Mouse (Mus musculus) c-Kit-positive CD71-negative TER-119-negative erythroid progenitor cells, embryonic 14.5 days (primary cell): Measurements from ENCODE around the gene Fam50b.

Experiments used
- DNase-seq: peaks from one replicate; pipeline ENCODE4 v3.0.0-alpha.2; 2013; ENCODE audit warnings: low read depth

Gene Fam50b

DNA sequence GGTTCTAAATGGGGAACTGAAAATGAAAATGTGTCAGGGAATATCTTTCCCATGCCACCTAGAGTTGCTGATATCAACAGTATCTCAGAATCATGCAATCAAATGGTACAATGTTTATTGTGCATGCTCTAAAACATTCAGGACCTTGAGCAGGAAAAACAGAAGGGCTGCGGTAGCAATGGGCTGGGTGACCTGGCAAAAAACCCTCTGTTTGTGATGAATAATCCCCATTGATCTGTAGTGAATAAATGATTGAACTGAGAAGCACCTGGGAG lies 4.0 kb downstream of the Fam50b start:
- no peak for DNase-seq

DNA sequence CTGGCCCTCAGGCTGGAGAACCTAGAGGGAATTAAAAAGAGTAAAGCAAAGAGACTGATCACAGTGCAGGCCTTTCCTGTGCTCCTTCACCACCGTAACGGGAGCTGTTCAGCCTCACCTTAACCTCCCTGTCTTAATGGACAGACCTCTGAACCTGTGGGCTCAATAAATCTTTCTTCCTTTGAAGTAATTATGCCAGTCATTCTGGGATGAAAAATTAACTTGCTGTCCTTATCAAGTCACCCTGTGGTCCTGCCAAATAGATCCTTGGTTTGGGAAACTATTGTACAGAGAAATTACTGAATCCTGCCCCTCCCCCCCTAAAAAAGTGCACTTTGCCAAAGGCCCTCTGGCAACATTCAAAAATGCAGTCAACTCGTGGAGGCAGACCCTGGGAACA lies 4.4 kb downstream of the Fam50b start:
- DNase-seq: no peak

DNA sequence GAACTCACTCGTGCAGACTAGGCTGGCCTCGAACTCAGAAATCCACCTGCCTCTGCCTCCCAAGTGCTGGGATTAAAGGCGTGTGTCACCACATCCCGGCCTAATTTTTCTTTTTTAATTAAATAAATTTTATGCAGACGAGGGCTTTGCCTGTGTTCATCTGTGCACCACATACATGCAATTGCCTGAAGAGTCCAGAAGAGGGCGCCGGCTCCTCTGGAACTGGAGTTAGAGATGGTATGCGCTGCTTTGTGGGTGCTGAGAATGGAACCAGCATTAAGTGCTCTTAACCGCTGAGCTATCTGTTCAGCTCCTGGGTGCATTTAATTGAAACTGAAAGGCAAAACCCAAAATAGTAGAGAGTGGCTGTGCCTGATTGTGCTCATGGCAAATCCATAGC lies 6.6 kb downstream of the Fam50b start:
- DNase-seq: no peak

DNA sequence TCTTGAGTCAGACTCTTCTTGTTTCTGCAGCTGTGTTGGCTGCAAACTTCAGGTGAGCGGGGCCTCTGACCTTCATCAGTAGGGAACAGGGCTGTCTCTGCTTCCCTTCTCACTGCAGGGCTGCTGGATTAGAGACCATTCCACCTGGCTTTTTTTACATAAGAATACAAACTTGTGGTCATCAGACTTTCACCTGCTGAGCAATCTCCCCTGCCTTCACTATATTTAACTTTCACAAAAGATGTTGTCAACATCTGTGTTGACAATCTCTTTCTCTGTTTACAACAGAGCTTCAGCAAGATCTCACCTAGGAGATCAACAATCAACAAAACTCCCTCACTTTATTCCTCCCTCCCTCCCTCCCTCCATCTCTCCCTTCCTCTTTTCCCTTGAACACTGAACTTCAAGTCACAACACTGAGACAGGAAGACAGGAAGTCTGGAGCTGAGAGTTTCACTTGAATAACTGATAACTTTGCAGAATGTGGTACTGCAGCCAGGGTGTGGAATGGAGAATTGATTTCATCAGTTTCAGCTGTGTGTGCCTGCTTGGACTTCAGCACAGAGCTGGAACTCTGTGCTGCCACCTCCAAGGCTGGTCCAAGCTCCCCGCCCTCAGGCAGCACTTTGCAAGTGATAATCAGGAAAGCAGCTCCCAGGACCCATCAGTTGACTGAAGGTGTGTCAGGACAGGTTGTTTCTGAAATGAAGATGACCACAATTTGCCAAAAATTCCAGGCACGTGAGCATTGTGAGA lies 7.3 kb downstream of the Fam50b start:
- no peak for DNase-seq

DNA sequence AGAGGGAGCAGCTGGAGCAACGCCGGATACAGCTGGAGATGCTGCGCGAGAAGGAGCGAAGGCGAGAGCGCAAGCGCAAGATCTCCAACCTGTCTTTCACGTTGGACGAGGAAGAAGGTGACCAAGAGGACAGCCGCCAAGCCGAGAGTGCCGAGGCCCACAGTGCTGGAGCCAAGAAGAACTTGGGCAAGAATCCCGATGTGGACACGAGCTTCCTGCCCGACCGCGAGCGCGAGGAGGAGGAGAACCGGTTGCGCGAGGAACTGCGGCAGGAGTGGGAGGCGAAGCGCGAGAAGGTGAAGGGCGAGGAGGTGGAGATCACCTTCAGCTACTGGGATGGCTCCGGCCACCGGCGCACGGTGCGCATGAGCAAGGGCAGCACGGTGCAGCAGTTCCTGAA lies 12.2 kb downstream of the Fam50b start:
- DNase-seq: no peak

DNA sequence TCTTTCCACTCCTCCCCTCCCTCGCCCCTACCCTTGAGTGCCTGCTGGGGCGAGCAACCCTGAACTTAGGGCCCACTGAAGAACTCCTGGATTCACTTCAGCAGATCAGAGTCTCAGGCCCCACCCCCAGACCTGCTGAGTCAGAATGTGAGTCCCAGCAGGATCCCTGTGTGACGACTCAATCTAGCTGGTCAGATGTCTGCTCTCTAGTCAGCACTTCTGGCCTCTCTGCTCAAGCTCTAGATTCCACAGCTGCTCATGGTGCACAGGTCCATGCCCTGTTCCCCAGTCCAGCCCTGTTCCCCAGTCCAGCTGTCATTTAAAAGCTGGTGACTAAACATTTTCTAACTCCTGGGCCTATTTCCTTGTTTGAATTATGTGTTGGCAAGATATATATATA lies 13.9 kb downstream of the Fam50b start:
- DNase-seq: no peak

DNA sequence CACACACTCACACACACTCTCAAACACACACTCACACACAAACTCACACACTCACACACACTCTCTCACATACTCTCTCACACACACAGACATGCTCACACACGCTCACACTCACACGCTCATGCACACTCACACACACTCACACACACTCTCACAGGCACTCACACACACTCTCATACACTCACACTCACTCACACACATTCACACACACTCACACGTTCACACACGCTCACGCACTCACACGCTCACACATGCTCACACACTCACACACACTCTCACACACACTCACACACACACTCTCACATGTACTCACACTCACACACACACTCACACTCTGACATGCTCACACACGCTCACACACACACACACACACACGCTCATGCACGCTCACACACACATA lies 24.6 kb downstream of the Fam50b start:
- no peak for DNase-seq

DNA sequence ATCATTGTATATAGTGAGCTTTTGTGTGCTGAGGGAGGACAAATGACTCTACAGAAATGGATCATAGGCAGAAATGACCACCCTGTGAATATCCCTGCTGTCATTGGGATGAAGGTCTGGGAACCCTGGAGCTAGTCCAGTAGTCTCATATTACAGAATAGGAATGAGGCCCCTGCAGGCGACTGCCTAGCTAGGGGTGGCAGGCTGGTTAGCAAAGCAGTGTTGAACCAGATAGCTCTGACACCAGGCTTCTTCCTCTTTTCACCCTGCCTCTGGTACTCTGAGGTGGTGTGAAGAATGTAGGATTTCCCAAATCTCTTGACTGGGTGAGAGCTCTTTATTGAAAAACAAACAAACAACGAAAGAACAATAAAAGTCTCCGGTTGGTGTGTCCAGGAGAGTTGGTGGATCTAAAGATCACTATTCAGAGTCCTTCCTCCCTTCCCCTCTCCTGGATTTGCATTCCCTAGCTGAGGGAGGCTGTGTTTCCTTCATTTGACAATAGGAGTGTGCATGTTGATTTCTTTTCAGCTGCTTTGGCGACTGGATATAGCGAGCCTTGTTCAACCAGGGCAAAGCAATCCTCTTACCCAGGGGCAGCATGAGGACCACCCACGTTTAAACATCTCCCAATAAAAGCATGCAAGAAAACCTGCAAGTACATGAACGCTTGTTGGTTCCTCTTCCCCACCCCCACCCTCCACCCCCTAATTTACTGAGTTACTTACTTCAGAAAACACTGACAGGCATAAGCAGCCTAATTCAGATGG lies 26.1 kb downstream of the Fam50b start:
- no peak for DNase-seq

DNA sequence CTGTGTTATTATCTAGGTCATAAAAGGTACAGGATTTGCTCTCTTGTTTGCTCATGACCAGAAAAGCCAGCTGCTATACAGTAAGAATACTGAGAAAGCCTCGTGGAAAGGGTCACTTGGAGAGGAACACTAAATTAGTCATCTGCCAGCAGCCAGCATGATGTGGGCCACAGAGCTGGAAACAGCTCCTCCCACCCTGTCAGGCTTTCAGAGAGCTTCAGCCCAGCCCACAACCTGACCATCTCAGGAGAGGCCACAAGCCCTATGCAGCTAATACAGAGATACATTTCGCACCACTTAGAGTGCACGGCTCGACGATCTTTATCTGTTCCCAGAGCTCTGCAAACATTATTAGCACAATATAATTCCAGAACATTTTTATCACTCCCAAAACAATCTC lies 27.5 kb downstream of the Fam50b start:
- no peak for DNase-seq

DNA sequence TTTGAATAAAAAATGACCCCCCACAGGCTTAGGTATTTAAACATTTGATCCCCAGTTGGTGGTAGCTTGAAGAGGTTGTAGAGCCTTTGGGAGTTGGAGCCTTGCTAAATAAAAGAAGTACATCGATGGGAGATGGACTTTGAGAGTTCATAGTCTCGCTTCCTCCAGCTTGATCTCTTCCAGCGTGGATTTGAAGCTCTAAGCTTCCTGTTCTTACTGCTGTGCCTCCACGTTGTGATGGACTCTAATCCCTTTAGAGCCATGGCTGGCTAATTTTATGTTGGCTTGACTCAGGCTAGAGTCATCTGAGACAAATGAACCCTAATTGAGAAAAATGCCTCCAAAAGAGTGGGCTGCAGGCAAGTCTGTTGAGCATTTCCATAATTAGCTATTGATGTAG lies 28.2 kb downstream of the Fam50b start:
- no peak for DNase-seq

DNA sequence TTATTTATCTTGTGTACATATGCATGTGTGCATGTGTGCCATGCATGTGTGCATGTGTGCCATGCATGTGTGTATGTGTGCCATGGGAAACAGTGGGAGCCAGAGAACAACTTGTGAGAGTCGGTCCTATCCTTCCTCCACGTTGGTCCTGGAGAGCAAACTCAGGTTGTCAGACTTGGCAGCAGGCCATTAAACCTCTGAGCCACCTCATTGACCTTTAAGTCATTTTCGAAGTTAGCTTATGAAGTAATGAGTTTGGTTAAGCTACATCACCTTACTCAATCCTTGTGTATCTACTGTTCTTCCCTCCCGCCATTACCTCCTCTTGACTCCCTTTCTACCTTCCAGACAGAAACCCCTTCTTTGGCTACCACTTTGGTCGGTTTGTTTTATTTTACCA lies 30.6 kb downstream of the Fam50b start:
- no peak for DNase-seq

DNA sequence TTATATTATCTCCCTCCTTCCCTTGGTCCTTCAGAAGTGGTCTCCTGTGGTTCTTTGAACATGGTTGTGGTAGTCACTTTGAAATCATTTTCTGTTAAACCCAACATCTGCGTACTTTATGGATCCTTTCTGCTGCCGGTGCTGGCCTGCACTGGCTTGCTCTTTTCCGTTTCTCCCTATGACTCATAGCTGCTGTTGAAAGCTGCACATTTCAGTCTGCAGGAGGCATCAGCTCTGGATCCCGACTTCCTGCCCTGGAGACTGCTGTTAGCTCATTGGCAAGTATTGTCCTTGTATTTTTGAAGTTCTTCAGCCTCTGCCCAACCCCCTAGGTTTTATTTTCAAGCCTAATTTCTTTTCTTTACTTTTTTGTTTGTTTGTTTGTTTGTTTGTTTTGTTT lies 31.9 kb downstream of the Fam50b start:
- no peak for DNase-seq

DNA sequence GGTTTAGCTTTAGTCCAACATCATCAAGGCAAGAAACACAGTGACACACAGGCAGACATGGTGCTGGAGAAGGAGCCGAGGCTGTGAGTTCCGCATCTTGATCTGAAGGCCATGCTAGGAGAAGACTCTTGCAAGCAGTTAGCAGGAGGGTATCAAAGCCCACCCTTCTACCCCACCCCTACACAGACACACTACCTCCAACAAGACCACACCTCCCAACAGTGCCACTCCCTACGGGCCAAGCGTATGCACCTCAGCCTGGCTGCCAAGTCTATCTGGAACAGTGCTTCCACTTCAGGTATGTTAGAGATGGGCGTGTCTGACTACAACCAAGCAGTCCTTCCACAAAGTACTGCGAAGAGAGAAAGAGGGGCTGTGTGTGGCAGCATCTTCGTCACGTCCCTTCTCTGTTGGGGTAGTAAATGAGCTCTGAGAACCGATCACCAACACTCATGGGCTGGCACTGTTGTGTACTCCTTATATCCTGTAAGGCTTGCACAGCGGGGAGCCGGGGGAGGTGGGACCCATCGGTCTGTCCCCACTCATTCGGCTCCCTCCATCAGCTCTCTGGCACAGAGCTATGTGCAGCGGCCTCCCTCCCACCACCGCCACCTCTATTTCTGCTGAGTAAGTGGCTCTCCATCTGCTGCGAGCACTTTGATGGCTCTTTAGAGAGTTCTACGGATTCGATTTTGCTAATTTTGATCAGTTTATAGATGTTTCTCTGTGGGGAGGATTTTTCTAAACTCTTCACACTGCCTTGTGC lies 33.1 kb downstream of the Fam50b start:
- DNase-seq: no peak

DNA sequence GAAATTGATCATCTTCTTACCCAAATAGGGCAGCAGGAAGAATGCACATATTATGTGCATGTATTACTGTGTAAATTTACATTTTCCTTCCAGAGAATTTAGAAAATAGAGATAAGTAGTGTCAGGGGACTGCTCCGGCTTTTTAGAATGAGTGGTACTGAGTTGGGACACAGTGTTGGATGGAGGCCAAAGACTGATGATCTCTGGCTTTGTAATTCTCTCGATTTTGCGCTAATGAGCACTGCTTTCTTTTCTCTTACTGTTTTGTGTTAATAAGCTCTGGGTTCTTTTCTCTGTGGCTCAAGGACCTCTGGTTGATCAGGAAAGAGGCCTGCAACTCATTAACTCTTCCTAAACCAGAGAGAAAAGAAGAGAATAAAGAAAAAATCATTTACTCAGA lies 42.1 kb downstream of the Fam50b start:
- DNase-seq: no peak

DNA sequence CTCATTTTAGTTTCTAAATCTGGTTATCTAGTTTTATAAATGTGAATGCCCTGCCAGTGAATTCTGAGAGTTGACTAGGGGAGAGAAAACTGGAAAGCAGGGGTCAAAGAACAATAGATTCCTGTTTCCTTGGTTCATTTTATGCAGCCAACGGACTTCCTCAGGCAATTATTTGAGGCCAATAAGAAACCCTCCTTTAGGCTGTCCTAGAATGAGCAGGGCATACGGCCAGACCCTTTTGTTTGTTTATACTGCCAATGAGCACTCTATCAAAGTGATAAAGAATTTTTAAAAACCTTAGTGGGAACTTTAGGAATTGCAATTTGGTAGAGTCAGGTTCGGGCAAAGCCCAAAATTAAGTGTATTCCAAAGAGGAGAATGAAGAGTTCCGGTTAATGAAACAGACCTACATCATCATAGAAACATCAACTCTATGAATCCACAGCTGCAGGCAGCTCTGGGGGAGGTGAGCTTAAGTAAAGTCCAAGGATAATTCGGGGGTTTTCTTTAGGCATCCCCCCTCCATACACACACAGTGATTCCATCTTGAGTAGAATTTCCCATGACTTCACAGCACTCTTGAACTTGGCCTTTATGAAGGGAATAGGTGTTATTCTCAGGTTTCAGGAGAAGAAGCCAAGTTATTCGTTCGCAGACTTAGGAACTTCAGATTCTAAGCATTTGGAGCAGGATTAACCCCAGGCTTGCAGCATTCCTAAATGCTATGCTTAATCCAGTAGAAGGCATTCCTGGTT lies 46.4 kb downstream of the Fam50b start:
- no peak for DNase-seq

DNA sequence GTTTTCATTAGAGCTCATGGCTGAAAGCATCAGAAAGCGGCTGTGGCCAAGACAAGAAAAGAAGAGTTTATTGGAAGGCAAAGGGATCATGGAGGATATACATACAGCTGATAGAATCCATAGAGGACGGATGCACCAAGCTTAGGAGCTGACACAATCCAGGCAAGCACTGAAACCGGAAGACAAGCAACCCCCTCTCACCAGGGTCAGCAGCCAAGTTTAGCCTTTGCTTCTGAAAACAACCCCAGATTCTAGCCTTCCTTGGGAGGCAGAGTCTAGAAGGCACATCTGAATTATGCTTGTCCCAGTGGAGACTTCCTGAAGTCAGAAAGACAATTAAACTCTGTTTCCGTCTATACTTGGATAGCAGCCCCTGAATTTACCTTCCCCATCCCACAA lies 47.0 kb downstream of the Fam50b start:
- no peak for DNase-seq

DNA sequence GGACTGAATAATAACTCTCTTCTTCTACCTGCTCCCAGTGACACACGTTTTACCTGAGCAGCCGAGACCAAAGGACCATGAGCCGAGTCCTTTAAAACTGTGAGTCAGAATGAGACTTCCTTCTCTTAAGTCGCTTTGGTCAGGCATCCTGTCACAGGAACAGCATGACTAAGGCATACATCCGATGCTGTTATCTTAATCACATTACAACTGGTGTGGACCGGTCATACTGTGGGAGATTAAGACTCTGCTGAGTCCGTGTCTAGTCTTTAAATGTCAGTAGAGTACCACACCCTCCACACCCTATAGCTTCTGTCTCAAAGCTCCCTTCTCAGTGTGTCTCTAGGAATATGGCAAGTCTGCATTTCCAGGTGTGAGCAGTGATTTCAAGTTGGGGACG lies 50.2 kb downstream of the Fam50b start:
- DNase-seq: no peak

DNA sequence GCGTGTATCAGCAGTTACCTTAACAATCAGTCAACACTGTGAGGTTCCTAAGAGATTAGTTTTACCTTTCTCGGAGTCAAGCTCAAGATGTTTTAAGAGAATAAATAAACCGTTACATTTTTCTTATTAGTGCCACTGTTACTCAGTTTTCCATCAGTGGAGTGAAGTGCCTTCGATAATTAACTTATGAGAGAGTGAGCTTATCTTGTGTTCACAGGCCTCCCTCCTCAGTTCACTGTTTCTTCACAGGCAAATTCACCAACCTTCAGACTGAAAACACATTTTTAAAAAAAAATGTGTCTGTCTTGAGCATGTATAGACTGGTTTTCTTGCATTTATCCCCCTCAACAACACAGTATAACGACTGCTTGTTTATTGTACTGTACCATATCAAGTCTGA lies 52.0 kb downstream of the Fam50b start:
- no peak for DNase-seq

DNA sequence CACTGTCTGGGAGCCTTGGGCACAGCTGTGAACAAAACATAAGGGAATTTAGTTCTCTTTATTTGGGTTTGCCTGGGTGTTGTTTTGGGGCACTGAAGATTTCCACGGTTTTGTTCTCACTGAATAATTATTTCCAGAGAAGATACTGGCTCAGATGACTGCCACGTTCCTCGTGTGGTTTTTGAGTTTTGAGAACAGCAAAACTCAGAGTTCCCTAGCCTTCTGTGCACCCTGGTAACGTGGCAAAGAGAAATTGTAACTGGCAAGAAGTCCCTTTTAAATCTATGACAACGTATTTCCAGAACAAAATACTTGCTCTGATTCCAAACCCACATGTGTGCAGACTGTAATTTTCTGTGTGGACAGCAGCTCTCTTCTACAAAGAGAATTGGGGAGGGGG lies 52.9 kb downstream of the Fam50b start:
- no peak for DNase-seq

DNA sequence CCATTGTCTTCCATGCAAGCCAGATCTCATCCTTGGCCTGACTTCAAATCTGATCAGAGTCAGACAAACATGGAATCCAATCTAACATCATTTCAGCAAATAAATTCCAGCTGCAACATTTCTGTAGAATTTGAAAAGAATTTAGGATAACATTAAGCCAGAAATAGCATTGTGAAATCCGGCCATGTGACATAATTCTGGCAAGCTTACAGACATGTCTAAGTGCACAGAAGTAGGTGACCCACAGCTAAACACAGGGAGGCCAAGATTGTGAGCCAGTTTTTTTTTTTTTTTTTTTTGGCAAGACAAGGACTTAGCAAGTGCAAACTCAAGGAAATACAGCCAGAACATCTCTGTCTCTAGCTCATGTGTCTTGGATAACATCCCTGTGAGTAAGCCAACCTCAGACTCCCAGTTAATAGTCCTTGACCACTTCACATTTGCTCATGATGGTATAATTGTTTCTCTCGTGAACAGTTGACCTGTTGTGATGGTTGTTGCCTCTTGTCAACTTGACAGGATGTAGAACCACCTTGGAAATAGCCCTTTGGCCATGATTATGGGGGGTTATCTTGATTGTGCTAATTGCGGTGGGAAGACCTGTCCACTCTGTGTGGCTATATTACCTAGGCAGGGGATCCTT lies 54.6 kb downstream of the Fam50b start:
- no peak for DNase-seq

DNA sequence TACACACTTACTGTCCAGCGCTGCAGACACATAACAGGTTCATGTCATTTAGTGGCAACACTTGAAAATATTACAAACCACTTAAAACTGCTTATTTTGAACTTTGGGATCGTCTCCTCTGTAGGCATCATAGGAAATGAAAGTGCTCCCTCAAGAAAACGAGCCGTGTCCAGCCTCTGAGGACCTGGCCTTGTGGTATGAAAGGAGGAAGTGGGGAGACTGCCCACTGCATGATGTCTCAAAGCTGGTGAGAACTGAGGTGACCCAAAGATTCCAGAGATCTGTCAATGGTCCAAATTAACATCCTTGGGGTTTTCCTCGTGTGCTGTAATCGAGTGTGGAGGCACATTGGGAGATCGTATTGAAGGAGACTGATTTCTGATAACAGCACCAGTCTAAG lies 58.4 kb downstream of the Fam50b start:
- no peak for DNase-seq

DNA sequence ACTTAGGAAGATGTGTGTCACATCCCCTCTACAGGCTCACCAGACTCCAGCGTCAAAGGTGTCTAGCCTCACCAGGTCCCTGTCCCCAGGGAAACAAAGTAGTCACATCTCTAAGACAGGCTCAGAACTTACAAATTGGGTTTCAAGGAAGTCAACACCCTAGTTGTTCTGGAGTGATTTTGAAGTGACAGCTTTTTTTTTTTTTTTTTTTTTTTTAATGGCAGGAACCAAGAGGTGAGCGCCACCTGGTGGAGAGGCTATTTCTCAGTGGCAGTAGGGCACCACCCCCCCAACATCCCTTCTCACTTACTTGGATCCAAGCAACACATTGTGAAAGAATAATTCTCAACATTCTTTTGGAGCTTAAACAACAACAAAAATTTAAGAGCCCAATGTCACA lies 59.2 kb downstream of the Fam50b start:
- DNase-seq: peak; percentile 30
